Mouse (Mus musculus) hindbrain, embryonic 11.5 days (tissue): Measurements from ENCODE around the gene Gorab. TPM values are rescaled to one million over a fixed set of nuclear protein-coding genes. Genes with fewer than 3 reads are reported as not detected.

Experiments
- ATAC-seq: fragments of 200-750 bp; cut with Nextera tagmentation; 2 replicates; pipeline ENCODE4 v1.8.0; 2017; ENCODE audit warnings: mild to moderate bottlenecking, moderate TSS enrichment, moderate library complexity; ENCODE audit not compliant: low FRiP score
- DNase-seq: peaks from one replicate; pipeline ENCODE4 v3.0.0-alpha.2; 2015; ENCODE audit warnings: low spot score
- H3K27ac ChIP-seq: fragments of 300-500 bp; sonication (generic); 2 replicates; pipeline ENCODE4 v1.5.1; 2014; ENCODE audit warnings: mild to moderate bottlenecking, low read depth, low read length
- H3K27me3 ChIP-seq: fragments of 300-500 bp; sonication (generic); 2 replicates; pipeline ENCODE4 v1.6.1; 2014; ENCODE audit warnings: mild to moderate bottlenecking, low read length, moderate library complexity, mixed read lengths; ENCODE audit not compliant: control insufficient read depth, insufficient read depth
- H3K36me3 ChIP-seq: fragments of 300-500 bp; sonication (generic); 2 replicates; pipeline ENCODE4 v1.6.1; 2014; ENCODE audit warnings: mild to moderate bottlenecking, low read length, moderate library complexity, mixed read lengths; ENCODE audit not compliant: control insufficient read depth, insufficient read depth
- H3K4me1 ChIP-seq: fragments of 300-500 bp; sonication (generic); replicated peaks from 2 replicates; pipeline ENCODE4 v1.6.1; 2014; ENCODE audit warnings: low read length, mixed read lengths; ENCODE audit not compliant: control insufficient read depth, insufficient read depth
- H3K4me2 ChIP-seq: fragments of 300-500 bp; sonication (generic); replicated peaks from 2 replicates; pipeline ENCODE4 v1.6.1; 2014; ENCODE audit warnings: mild to moderate bottlenecking, low read depth, low read length
- H3K4me3 ChIP-seq: fragments of 300-500 bp; sonication (generic); 2 replicates; pipeline ENCODE4 v1.5.1; 2014; ENCODE audit warnings: low read depth, low read length
- H3K9ac ChIP-seq: fragments of 300-500 bp; sonication (generic); 2 replicates; pipeline ENCODE4 v1.6.1; 2014; ENCODE audit warnings: low read depth, low read length
- H3K9me3 ChIP-seq: fragments of 300-500 bp; sonication (generic); 2 replicates; pipeline ENCODE4 v1.6.1; 2016; ENCODE audit warnings: low read length; ENCODE audit not compliant: control insufficient read depth
- WGBS: fragments of 180-500 bp; shearing (Covaris S2); extraction: QIAGEN DNeasy Blood & Tissue Kit; methylation state at CpG from one replicate; pipeline ENCODE4 v1.1.7; 2014; 5-methylcytosine and 5-hydroxymethylcytosine counted together
- polyA plus RNA-seq: library from polyadenylated mRNA; unstranded; fragments of >200 nt; fragmentation: Nextera tagmentation; extraction: Ambion mirVana; gene quantifications from 2 replicates; pipeline ENCODE4 v1.2.1, GENCODE M21; 2014

The Gorab gene
- polyA plus RNA-seq: 25.1 and 31.5 TPM in 2 replicates

DNA sequence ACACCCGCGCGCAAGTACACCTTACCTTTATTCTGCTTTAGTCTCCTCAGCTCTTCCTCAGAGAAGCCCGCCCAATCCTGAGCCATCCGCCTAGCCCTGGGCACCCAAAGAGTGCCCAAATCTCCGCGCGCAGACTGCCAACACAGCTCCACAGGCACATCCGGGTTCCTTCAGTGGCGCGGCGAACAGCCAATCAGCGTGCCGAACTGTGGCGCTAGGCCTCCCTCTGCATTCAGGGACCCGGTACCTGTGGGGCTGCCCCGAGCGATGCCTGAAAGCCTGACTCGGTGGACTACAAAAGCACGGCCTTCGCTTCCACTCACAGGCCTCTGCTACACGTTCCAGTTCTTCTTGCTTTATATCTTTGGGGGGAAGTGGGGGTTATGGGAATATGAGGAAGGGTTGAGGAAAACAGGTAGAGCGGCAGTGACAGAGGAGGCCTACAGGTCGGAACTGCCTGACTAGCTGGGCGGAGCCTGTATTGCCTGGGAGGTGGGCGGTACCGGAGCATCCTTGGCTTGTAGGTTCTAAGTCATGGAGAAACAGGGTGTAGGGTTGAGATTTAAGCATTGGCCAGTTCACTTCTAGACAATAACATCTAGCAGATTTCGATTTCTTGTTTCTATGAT lies at the start of gene Gorab:
Gorab (minus strand) TSS at position 172 of the 629 bp plus-strand sequence.
- Histone ChIP-seq H3K27me3 (no peaks in the 10 kb centered on the region), H3K9ac (peak within 1 kb of the TSS; percentile 73), H3K9me3 (no peaks in the 10 kb centered on the region), H3K4me3 (peak within 1 kb of the TSS; percentile 82), H3K4me1 (no peaks in the 10 kb centered on the region; the same call in 1 of the 2 replicates), H3K4me2 (peak within 1 kb of the TSS; percentile 65), H3K27ac (peak within 1 kb of the TSS; percentile 24; the same call in 1 of the 2 replicates), H3K36me3 (no peaks in the 10 kb centered on the region)
- under 1% methylated on average over 28 of the region's 28 CpGs for WGBS
- DNase-seq (peak; percentile 94), ATAC-seq (peak; percentile 100)

DNA sequence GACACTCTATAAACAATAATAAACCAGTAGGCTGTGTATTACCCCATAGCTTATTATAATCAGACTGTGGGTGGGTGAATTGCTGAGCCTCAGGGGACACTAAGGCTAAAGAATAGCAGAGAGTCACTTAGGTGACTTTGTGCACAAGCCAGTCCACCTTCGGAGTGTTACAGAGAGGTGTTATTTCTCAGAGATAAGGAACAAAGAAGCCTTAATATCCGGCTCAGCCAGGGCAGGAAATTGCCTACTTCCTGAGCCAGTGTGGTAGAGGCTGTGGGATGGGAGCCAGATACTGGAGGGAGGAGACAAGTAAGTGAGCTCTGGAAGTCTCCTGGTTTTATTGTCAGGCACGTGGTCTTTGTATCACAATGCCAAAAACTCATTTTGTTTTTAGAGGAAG lies 40.4 kb upstream of the Gorab start:
- DNase-seq: peak; percentile 4
- Histone ChIP-seq H3K36me3 (no peaks in the 10 kb centered on the region), H3K4me1 (no peaks in the 10 kb centered on the region), H3K4me3 (no peak overlapping the region), H3K4me2 (no peak overlapping the region), H3K27me3 (no peaks in the 10 kb centered on the region), H3K9me3 (no peaks in the 10 kb centered on the region), H3K27ac (no peak overlapping the region), H3K9ac (no peak overlapping the region)
- ATAC-seq: no peak
- WGBS: 53% methylated on average over 3 of the region's 3 CpGs

GRCm38 (mm10) chr1:163439002-163439401 lies 35.5 kb upstream of the Gorab start:
- no peak for ATAC-seq
- H3K9me3 ChIP-seq: no peaks in the 10 kb centered on the region
- DNase-seq: no peak
- no peak overlapping the region for H3K9ac ChIP-seq
- no peaks in the 10 kb centered on the region for H3K4me1 ChIP-seq
- no peaks in the 10 kb centered on the region for H3K36me3 ChIP-seq
- no peak overlapping the region for H3K4me3 ChIP-seq
- no peak overlapping the region for H3K27ac ChIP-seq
- 93% methylated on average over 2 of the region's 2 CpGs for WGBS
- no peaks in the 10 kb centered on the region for H3K27me3 ChIP-seq
- no peak overlapping the region for H3K4me2 ChIP-seq

DNA sequence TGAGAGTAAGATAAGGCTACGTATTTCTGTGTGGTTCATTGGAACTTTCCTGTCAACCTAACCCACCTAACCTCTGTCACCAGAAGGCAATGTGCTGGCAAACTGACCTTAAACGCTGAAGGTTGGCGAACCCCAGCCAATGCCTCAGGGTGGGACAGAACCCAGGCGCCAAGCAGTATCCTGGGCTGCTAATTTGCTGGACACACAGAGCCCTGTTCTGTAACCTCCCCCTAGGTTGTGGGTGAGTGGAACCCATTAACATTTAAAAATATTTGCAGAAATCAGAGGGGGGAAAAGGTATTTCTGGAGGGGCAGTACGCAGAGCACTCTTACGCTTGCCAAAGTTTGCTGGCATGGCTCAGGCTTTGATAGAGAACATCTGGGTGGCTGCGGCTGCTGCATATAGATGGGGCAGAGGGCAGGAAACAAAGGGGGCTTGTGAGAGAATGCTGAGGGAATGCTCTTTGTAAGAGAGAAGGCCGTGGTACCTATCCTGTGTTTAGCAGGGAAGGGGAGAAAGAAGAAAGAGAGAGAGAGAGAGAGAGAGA lies 20.1 kb upstream of the Gorab start:
- ATAC-seq (no peak), DNase-seq (peak; percentile 11)
- no peak overlapping the region for H3K27ac ChIP-seq
- no peak overlapping the region for H3K4me3 ChIP-seq
- no peaks in the 10 kb centered on the region for H3K27me3 ChIP-seq
- H3K9me3 ChIP-seq: no peaks in the 10 kb centered on the region
- no peak overlapping the region for H3K9ac ChIP-seq
- 60% methylated on average over 8 of the region's 8 CpGs for WGBS
- H3K4me1 ChIP-seq: no peaks in the 10 kb centered on the region
- H3K4me2 ChIP-seq: no peak overlapping the region
- H3K36me3 ChIP-seq: no peaks in the 10 kb centered on the region

- no peak overlapping the region for H3K4me2 ChIP-seq
- no peaks in the 10 kb centered on the region for H3K27me3 ChIP-seq
- H3K4me3 ChIP-seq: no peak overlapping the region
- no peak overlapping the region for H3K9ac ChIP-seq
- H3K36me3 ChIP-seq: no peaks in the 10 kb centered on the region
- no peak for ATAC-seq
- no peaks in the 10 kb centered on the region for H3K4me1 ChIP-seq
- H3K9me3 ChIP-seq: no peaks in the 10 kb centered on the region
- DNase-seq: no peak
- WGBS: 64% methylated on average over 2 of the region's 2 CpGs
- H3K27ac ChIP-seq: no peak overlapping the region
Observed at GRCm38 (mm10) chr1:163417191-163417590, 13.7 kb upstream of the Gorab start.

DNA sequence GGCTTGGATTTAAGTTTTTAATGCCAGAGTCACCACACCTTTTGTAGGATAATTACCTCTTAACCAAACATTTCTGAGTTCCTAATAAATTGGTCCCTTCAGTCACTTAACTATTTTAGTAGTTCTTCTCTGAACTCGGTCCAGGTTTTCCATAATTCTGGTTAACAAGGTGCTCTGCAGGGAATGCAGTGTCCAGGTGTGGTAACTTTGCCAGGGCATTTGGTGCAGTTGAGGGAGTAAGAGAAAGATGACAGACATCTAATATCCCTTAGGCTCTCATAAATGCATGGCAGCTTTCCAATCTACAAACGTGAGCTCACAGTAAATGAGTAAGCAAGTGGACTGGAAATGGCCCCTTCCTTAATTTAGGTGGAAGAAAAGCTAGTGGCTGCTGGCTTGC lies 10.7 kb upstream of the Gorab start:
- Histone ChIP-seq H3K27me3 (no peaks in the 10 kb centered on the region), H3K4me2 (no peak overlapping the region), H3K27ac (no peak overlapping the region), H3K4me3 (no peak overlapping the region), H3K9me3 (no peaks in the 10 kb centered on the region), H3K36me3 (no peaks in the 10 kb centered on the region), H3K4me1 (no peaks in the 10 kb centered on the region), H3K9ac (no peak overlapping the region)
- DNase-seq (no peak), ATAC-seq (no peak)
- 87% methylated on average over 2 of the region's 2 CpGs for WGBS

GRCm38 (mm10) chr1:163406203-163406602 lies 2.7 kb upstream of the Gorab start:
- DNase-seq (no peak), ATAC-seq (no peak)
- H3K4me1 ChIP-seq: no peaks in the 10 kb centered on the region; the same call in 1 of the 2 replicates
- no peaks in the 10 kb centered on the region for H3K36me3 ChIP-seq
- H3K9ac ChIP-seq: no peak overlapping the region
- no peak overlapping the region for H3K4me2 ChIP-seq
- no peak overlapping the region for H3K4me3 ChIP-seq
- H3K9me3 ChIP-seq: no peaks in the 10 kb centered on the region
- no peaks in the 10 kb centered on the region for H3K27me3 ChIP-seq
- WGBS: 86% methylated on average over 3 of the region's 3 CpGs
- H3K27ac ChIP-seq: no peak overlapping the region

DNA sequence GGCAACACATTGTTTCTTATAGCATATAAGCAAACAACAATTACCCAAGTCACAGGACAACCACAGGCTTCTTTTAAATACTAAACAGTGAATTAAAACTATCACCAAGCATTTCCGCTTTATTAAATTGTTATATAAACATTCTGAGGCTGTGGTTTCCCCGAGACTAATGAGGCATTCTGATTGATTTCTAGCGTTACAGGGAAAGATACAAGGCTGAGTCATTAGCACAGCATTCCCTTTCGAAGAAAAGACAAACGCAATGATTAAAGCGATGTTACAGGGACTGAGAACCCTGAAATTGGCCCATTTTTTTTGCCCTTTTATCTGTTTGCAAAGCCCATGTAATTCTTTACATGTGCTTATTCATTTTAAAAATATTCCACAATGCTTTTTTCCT lies 12.1 kb downstream of the Gorab start:
- Histone ChIP-seq H3K9me3 (no peaks in the 10 kb centered on the region), H3K27ac (no peak overlapping the region), H3K4me3 (no peak overlapping the region), H3K27me3 (no peaks in the 10 kb centered on the region), H3K4me2 (no peak overlapping the region), H3K36me3 (0 out of 2 replicates have a peak, but pooled peaks cover 8% of the 10 kb centered on the region), H3K9ac (no peak overlapping the region), H3K4me1 (no peaks in the 10 kb centered on the region)
- DNase-seq (no peak), ATAC-seq (no peak)
- 90% methylated on average over 6 of the region's 6 CpGs for WGBS

DNA sequence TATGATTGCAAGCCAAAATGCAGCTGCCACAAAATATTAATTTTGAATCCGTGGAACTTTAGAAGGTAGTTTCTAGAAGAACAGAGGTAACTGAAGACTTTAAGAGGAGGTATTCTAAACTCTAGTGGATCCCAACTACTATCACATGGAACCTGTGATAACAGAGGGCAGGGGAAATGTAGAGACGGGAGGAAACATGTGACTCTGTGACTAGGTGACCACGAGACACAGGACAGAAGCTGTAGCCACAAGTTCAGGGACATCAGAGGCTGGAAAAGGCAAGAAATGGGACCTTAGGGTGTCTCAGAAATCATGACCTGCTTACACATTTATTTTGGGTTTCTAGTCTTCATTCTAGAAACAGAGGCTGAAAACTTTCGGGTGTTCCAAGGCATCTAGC lies 13.4 kb downstream of the Gorab start:
- H3K4me1 ChIP-seq: no peaks in the 10 kb centered on the region
- 93% methylated on average over 4 of the region's 4 CpGs for WGBS
- no peak overlapping the region for H3K4me2 ChIP-seq
- H3K4me3 ChIP-seq: no peak overlapping the region
- H3K27me3 ChIP-seq: no peaks in the 10 kb centered on the region
- no peaks in the 10 kb centered on the region for H3K9me3 ChIP-seq
- ATAC-seq: no peak
- DNase-seq: no peak
- peaks cover 10% of the 10 kb centered on the region; the same call in 1 of the 2 replicates for H3K36me3 ChIP-seq
- H3K27ac ChIP-seq: no peak overlapping the region
- H3K9ac ChIP-seq: no peak overlapping the region
